Mouse (Mus musculus): ENCODE data around the gene Lgals3bp.

Lgals3bp gene

DNA sequence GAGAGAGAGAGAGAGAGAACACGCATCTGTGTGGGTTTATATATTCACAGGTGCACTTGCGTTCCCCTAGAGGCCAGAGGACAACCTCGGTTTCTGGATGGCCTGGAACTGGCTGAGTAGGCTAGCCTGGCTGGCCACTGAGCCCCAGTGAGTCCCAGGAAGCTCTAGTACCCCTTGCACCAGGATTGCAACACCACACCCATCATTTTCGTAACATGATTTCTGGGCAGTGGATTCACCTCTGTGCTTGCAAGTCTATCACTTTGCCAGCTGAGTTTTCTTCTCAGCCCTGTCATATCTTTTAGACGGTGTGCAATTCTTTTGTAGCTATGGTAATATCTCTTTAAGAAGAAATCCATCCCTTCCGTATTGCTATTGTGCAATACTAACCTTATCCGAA, 18.4 kb upstream of the Lgals3bp start:
- DNase-seq: no peak

DNA sequence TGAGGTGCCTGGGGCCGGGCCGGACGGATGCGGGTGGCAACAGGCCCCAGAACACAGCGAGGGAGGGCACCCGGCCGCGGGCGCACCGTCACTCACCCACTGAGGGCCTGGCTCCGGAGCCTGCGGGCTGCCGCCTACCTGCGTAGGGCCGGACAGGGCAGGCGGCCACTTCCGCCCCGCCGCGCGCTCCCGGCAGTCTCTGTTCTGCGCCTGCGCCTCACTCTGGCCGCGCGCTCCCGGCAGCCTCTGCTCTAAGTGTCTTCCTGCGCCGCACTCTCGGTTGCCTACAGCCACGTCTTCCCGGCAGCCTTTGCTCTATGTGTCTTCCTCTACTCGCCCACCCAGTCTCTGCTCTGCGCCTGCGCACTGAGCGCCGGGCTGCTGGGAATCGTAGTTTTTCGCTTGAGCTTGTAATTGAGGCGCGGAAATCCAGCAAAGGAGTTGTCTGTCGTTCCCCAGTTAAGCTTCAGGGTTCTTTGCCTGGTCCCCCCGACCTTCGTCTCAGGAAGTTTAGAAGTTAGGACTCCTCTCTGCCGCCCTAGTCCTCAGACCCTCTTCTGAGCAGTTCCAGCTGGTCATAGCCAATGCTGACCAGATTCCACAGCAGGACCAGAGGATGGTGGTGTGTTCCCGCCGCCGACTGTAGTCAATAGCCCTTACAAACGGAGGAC, 17.1 kb upstream of the Lgals3bp start, which contains the start of gene Cant1:
TSS of gene Cant1 (minus strand) at position 253 of the 671 bp plus-strand sequence.
- DNase-seq: peak; percentile 97

DNA sequence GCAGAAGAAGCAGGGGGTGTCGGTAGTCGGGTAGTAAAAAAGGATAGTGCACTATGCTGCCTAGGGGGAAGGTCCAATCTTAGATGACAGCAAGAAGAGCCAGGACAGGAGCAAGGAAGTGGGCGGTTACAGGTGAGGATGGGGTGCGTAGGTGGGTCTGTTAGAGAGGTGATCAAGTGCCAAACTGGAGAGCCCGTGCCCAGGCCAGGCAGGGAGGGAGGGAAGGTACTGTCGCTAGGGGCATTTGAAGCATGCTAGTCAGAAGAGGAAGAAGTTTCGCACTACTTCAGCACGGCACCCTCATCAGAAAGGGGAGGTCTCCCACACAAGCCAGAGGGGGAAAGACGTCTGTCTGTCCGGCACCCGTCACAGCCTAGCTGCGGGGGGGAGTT, 16.5 kb upstream of the Lgals3bp start:
- no peak for DNase-seq

DNA sequence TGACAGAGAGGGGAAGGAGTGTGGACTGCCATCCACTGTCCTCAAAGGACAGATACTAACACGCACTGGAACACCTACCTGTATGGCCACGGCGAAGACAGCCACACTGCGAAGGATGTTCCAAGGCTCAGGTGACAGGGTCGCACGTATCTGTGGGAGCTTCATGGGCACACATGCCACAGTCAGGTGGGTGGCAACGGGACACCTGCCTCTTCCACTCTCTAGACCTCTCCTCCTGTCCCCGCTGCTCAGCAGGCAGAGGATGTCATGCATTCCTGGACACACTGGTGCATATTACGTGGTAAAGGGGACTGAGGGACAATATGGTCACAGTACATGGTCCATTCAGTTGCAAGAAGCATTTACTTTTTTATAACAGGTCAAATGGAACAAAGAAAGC, 15.6 kb upstream of the Lgals3bp start:
- no peak for DNase-seq

DNA sequence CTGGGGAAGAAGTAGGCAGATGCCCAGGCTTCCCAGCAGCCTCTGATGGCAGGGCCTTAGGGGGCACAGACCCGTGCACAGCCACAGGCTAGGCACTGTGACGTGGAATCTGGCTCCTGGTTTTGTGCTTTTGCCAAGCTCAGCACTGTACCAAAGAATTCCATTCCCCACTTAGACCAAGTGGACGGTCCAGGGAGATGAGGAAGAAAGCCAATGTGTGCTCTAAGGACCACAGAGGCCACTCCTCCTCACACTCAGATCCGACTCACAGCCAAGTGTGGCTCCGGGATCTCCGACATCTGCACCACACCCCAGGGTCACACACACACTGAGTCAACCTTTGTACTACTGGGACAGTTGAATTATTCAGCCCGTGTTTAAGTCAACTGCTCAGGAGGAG, 14.2 kb upstream of the Lgals3bp start:
- DNase-seq: no peak

DNA sequence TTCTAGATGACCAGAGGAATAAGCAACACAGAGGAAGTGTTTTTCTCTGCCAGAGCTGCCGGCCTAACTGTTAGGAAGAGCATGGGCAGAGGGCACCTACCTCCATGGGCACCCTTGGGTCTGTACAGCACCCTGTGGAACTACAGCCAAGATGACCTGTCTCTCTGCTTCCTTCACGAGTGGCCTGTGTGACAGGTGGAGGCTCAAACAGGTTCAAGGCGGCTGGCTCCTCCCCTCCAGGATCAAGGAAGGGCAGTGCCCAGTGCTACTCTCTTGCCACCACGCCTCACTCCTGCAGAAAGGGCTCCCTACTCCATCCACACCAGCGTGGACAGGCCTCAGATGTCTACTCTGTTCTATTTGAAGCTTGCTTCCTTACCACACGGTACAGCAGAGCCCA, 13.7 kb upstream of the Lgals3bp start:
- DNase-seq: no peak

DNA sequence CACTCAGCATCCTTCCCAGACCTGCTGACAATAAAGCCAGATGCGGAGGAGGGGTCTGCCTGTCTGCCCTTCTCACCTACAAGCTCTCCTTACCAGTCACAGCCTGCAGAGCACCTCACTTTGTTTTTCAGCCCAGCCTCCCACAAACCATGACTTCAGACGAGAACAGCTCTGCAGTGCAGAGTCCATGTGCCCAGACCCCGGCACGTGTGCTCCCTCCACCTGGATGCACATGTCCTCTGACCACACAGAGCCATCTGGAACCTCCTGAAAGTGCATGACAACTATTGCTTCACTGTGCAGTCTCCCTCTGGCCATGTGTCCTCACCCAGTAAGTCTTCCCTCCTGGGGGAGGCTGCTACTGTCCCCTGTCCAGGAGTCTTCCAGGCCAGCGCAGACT, 12.4 kb upstream of the Lgals3bp start:
- DNase-seq: no peak

DNA sequence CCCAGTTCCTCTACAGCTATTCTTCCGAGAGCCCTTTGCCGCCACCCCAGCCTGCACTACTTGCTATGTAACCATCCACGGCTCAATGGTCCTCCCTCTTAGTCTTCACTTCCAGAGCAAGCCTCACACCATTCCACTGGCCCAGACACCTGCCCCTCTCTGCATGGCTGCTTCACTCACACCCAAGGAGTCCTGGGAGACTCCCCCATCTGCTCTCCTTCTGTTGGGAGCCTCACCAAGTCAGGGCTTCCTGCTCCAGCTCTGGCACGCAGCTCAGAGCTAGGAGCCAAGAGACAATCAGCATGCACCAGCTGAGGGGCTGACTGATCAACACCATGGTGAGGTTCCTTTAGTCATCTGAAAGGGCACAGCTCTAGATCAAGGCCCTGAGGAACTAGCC, 11.2 kb upstream of the Lgals3bp start:
- DNase-seq: no peak

DNA sequence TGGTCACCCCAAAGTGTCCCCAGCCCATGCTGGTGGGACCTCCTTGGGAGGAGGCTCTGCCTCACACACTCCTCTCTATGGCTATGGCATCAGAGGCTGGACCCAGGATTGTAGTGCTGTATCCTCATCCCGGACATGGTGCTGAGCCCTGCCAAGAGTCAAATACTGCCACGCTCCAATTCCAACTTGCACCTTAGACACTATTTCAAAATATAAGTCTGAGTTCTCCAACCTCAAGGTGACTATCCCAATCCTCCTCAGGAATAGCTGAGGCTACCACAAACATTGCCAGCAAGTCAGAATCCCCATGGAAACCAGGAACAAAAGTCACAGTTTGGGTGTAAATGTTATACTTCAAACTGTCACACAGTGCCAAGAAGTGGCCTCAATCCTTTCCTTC, 10.7 kb upstream of the Lgals3bp start:
- no peak for DNase-seq

DNA sequence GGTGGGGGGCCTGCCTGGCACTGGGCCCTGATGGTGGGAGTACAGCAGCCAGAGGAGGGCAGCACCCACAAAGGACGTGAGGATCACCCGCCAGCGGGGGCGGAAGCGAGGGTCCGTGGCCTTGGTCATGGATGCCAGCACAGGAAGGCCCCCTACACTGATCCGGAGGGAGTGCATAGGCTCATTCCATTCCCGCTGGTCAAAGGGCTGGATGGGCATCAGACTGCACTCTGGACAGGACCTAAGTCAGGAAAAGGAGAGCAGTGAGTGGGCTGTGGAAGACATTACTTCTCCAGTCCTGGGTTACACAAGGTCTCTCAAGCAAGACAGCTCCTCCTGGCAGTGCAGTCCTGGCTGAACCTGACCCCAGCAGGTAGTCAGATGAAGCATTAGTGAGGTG, 9.4 kb upstream of the Lgals3bp start:
- no peak for DNase-seq

DNA sequence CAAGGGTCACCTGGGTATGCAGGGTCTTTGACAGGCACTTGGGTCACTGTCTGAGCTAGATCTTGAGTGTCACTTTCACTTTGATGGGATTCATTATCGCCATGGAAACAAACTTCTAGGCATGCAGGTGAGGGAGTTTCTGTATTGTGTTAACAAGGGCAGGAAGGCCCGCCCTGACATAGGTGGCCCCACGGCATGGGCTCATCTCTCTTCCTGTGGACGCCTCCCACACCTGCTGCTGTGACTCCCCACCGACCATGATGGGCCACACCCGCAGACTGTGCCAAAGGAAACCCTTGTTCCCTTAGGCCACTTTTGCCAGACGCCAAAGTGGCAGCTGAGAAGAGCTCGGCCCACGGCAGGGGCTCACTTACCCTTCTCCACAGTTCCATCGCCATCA, 8.6 kb upstream of the Lgals3bp start:
- DNase-seq: no peak

DNA sequence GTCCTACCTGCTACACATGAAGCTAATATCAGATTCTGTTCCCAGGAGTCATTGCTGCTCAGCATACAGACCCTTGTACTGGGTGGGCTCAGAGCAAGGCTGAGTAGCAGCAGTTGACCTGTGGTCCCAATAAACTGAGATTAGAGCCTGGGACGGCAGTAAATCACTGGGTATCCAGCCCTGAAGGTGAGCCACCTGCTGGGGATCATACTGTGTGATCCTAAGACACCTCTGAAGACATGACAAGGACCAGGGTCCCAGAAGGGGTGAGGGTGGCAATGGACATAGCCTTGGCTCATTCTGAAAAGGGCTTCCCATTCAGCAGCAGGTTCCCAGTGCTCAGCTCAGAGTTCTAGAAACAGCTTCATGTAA, 8.2 kb upstream of the Lgals3bp start:
- DNase-seq: no peak

DNA sequence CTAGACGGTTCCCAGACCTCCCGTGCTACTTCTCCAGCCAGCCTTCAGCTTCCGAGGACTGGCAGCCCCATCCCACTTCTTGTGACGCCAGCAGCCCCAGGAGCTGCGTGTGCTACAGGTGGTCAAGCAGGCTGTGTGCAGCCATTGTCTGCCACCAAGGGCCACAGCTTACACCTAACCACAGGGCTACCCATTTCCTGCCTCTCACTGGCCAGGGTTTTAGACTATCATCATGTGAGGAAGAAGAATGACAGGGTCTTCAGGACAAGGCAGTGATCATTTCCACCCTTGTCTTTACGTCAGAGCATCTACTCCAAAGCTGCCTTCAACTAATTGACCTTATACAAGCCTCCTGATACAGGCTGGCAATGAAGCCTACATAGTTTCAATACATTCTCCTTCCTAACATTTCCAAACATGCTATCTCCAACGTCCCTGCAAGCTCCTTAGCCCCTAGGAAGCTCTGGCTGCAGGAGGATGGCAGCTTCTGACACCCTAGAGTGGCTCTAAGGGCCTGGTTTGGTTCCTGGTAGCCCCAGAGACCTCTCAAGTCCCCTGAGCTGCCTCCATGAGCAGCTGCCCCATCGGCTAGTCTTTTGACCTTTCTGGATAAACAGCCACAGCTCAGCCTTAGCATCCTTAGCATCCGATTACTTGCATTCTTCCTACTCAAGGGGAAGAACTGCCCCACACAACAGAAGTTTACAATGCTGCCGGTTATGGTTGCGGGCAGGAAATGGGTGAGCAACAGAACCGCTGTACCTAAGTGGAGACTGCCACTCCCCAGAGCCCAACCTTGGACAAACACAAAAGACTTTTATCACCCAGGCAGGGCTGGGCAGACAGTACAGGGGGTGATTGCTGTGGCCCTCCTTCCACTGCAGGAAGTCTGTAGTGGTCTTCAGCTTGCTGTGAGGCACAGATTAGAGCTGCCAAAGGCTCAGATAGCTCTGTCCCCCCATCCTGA, 7.5 kb upstream of the Lgals3bp start:
- no peak for DNase-seq

DNA sequence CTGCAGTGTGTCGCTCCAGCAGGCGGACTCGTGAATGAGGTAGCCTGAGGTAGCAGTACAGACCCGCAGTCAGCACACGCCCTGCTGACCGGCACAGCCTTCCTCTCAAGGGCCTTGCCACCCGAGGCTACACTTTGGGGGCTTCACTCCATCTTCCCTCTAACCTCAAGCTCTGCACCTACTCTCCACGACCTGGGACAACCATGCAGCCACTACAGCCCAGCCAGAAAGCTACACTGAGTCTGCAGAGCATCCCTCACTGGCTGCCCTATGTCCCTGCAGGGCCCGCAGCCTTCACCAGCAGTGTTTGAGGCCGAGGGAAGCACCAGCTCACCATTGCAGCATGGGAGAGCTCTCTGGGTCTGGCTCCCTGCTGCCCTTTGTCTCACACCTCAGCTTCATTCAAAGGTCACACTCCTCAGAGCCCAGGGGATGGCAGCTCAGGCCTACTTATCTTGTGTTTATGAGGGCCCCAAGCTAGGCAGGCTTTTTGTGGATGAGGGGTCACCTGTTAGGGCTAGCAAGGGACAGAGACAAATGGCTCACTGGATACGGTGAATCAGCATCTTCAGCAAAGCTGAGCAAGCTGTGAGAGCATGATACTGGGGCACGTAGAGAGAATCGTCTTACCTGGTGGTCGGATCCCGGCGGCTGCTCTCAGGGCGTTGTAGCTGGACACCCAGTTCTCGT, 6.3 kb upstream of the Lgals3bp start:
- no peak for DNase-seq

DNA sequence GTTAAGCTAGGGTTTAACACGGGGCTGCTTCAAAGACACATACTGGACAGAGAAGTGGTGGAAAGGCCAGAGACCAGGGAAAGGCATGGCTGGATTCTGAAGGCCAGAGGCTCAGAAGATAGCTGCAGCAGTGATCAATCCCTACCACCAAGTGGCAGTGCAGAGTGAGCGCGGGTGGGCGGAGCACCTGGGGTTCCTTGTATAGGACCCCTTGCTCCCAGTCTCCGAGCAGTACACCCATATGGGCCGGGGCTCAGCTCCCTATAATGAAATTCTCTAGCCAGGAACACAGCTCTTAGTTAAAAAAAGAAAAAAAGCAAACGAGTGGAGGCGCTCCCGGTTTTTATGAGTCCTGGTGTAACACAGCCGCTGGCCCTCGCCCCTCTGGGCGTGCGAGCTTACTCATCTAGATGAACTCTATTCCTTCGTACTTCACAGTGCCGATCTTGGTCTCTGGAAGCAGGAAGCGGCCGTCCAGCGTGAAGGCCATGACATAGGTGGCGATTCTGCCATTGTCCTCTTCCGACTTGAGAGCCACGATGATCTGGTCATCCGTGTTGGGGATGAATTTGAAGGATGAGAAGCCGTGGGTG, 5.5 kb upstream of the Lgals3bp start:
- DNase-seq: peak; percentile 80

DNA sequence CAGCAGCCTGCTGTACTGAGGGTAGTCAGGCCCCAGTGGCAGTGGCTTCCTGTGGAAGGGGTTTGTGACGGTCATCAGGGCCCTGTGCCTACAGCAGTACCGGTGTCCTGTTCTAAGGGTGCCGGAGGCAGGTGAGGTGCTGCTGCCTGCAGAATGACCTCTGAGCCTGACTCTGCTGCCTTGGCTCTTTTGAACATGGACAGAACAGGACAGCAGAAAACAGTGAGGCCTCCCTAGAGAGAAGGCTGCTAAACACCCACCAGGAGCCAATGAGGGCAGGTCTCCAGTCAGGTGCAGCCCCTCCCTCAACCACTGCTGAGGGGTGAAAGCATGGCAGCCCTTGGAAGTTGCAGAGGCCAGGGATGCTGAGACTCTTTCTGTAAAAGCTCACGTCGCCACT, 4.6 kb upstream of the Lgals3bp start:
- DNase-seq: peak; percentile 10

DNA sequence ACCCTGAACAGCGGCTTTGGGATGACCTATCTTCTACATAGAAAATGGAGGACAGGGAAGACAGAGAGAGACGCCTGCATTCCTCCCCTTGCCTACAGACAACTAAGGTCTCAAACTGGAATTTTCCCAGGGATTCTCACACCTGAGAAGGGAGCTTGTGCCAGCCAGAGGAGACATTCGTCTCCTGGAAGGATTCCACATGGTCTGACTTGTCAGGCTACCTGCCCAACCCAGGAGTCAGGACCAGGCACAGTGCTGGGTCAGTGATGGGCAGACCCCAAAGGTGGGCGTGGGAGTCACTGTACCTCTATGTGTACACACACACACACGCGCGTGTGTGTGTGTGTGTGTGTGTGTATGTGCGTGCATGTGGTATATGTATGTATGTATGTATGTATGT, 3.4 kb upstream of the Lgals3bp start:
- DNase-seq: peak; percentile 9

DNA sequence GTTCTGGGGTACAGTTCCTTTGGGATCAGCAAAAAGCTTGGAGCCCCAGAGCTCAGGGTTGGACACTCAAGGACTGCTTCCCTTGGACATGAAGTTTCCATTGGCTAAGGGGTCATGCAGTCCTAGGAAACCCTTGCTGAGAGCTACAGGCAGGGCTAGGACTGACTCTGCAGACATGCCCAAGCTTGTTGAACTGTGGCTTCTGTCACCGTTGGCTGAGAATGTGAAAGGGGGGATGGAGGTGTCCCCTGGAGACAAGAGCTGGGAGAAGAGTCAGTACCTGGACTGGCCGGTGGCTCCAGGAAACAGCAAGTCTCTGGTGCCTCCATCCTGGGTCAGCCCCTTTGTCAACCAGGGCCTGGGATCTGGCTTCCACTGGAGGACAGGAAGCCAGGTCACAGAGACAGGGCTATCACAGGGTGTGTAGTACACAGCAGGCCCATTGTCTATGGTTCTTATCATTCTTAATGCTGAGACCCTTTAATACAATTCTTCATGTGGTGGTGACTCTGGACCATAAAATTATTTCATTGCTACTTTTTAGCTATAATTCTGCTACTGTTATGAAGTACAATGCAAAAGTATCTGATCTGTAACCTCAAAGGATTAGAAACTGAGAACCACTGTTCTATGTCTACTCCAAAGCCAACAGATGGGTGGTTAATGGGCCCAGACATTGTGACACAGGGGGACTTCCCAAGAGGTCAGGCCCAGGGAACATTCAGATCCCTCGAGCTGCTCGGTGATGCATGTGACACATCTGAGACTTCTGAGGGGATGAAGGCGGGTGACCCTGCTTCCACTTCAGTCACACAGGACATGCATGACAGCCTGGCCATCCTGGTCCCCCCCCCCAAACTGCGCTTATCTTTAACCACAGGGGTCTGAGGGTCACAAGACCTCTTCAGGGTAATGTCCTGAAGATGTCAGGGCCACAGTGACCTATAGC, 2.3 kb upstream of the Lgals3bp start:
- DNase-seq: peak; percentile 9

DNA sequence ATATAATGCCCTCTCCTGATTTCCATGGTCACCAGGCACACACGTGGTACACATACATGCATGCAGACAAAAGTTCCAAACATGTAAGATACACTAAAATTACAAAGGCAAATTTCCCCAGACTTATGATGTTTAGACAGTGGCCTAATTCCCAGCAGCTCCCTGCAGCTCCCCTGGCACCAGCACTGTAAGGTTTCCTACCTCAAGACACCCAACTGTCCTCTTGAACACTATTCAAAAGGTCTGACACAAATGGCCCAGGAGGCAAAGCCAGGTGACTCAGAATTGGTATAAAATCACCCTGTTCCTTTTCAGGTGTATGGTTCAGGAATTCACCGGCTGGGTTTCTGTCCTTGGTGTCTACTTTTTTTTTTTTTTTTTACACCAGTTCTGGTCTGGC, 1.3 kb upstream of the Lgals3bp start:
- peak; percentile 5 for DNase-seq

DNA sequence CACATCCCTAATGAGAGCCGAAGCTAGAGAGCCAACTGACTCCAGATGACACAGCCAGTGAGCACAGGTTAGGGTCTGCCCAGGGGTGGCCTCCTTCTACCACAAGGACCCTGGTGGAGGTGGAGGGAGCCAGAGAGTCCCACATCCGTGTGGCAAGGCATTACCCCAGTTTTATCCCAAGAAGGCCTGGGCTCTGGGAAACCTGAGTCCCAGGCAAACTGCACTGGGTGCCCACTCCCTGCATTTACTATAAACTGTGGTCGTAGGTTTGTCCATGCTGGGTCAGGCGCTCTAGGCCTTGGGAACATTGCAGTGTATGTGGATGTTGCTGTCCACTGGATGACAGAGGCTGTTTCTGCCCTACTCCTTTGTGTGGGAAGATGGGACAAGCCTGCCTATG, 697 bp downstream of the Lgals3bp start:
- peak; percentile 40 for DNase-seq

DNA sequence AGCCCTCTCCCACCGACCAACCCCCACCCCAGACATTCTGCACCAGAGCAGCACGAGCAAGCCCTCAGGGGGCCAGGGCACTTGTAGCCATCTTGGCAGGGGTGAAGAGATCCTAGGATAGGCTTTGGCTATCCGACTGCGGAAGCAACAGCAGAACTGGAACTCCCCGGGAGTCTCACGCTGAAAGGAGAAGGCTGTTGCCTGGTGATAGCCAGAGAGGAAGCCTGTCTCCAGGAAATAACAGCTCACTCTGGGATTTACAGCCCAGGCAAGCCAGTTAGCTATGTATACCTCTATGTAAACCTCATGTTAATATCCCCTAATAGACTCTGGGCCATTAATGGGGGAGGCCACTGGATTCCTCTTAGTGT, 1.3 kb downstream of the Lgals3bp start:
- peak; percentile 24 for DNase-seq

DNA sequence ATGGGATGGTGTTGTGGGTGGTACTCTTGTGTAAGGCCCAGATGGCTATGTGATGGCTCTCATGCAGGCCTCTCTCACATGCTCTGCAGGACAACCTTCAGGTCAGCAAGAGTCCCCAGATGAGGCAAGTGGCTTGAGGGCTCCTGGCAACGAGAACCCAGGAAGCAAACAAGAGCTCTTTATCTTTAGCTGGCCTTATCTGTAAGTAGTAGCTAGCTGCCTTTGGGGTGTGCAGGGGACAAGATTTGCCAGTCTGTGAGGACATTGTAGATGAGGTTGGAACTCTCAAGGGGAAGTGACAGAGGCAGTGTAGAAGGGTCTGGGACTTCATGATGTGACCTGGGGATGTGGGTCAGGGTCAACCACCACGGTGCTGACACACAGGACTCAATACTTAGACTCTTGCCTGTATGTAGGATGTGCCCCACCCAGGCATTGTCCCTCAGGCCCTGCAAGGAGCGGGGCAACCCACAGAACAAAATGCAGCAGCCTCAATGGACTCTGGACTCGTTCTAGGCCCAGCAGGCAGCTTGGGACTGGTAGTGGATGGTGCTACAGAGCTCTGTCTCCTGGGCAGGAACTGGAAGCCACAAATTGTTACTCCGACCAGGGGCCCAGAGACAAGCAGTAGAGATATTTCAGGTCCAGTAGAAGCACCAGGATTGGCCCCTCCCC, 1.9 kb downstream of the Lgals3bp start:
- peak; percentile 20 for DNase-seq
